Mouse (Mus musculus): ENCODE measurements around the gene Ipo4.

The Ipo4 gene

DNA sequence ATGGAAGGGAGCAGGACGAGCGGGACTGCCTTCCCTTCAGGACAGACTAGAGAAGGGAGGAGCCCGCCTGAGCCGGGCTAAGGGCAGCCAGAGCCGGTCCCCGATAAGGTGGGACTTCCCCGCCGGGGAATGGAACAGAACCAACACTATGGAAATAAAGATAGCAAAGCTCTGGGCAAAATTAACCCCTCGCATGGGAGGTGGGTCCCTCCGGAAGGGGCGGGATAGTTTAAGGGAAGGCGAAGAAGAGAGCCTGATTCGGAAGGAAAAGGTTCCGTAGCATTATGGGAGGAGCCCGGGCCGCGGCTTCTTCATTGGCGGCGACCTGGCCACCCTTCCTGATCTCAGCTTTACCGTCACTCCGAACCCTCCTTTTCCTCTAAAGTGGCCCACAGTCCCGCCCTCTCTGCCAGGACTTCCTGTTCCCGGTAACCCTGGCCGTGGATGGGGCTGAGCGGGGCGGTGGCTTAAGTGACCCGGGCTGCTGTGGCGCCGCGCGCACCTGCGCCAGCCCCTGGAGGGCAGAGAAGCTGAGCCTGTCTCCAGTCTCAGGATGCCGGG, 44.3 kb downstream of the Ipo4 start, which contains the start of gene Rnf31:
Gene Rnf31 (plus strand): TSS at position 378 of the 561 bp plus-strand sequence.
- in situ Hi-C loops (cut with MboI, MseI), result no loop called here

DNA sequence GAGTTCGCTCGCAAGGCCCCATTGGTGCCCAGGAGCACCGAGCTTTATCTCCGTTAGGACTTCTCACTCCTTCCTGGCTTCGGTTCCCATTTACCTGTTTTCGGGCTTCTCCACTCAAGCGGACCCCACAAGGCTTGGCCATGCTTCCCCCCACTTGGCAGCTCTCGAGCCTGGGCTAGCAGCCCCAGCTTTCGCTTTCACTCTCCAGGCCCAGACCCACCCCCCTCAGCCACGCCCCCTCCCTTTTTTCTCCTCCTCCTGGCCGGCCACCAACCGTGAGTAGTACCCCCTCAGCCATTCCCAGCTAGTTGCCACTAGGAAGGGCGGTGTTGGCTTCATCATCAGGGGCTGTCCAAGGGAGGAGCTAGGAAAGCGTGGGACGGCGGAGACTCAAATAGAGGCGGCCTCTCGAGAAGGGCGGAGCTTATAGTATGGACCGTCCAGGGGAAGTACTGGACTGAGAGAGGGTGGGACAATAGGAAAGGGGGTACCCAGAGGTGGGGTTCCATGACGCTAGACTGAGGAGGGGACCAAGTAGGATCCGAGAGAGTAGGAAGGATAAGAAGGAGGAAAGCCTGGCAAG, 44.9 kb downstream of the Ipo4 start, which contains the start of gene Psme2:
Gene Psme2 (minus strand): TSS at position 366 of the 583 bp plus-strand sequence.
- in situ Hi-C loops (cut with MboI, MseI), result no loop called here

DNA sequence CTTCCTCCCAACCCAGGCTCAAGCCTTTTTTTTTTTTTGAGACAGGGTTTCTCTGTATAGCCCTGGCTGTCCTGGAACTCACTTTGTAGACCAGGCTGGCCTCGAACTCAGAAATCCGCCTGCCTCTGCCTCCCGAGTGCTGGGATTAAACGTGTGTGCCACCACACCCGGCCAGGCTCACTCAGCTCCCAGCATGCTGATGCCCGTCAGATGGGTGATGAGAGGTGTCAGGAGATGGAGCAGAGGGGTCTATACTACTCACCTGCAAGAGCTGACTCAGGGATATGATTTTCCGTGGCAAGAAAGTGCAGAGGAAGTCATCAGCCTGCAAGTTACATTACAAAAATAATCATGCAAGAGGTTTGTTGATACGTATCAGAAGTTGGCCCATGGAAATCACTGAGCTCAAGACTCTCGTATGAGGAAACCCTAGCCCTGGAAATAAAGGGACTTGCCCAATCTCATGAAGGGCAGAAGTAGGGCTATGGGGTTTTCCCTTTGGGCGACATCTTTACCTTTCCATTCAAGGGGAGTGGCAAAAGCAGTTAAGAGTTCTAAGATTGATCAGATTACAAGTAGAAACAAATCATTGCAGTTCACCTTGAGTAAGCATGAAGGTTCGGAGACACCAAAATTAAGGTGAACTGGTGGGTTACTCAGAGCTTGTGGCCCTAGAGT, 45.8 kb downstream of the Ipo4 start:
- in situ Hi-C loops (cut with MboI, MseI), result no loop called here

DNA sequence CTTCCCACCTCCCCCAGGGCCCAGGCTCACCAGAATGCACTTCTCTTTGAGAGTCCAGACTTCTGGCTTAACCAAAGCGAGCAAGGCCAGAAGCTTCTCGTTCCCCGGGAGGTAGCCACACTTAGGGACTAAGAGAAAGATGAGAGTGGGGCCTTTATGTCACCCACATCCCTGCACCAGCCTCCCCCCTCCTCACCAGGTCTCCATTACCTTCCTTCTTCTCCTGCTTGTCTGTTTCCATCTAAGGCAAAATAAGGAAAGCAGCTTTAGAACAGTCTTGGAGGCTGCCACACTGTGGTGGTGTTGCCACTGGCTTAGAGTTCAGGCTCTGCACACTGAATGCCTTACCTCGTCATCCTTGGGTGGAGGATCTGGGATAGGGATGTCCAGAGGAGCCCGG, 46.5 kb downstream of the Ipo4 start:
- in situ Hi-C loops (cut with MboI, MseI), result no loop called here

DNA sequence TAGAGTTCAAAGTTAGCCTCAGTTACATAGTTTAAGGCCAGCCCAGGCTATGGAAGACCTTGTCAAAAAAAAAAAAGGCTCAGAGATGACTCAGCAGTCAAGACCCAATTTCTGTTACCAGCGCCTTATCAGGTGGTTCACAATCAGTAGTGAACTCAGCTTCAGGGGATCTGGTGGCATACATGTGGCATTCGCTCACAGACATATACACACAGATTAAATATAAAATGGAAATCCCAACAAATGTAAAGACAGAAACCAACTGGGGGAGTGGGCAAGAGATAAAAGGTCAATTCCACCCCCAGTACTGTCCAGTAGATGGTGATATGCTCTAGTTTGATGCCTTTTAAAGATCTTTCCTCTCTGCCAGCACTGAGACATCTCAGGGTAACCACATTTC, 49.6 kb downstream of the Ipo4 start:
- in situ Hi-C loops (cut with MboI, MseI), result no loop called here

DNA sequence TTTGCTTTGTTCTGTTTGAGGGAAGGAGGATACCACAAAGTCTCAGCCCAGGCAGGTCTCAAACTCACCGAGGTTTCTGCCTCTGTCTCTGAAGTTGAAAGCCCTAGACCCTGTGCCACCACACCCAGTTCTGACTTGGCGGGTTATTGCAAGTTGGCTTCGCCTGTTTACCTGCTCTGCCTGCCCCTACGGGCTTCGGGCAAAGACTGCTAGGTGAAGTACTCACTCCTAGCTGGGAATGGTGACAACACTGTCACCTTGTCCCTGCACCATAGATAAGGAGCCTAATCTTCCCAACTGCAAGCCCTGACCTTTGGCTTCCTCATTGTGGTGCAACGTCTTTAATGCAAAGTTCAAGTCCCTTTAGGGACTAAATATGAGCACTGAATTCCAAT, 50.2 kb downstream of the Ipo4 start:
- in situ Hi-C loops (cut with MboI, MseI), result no loop called here

DNA sequence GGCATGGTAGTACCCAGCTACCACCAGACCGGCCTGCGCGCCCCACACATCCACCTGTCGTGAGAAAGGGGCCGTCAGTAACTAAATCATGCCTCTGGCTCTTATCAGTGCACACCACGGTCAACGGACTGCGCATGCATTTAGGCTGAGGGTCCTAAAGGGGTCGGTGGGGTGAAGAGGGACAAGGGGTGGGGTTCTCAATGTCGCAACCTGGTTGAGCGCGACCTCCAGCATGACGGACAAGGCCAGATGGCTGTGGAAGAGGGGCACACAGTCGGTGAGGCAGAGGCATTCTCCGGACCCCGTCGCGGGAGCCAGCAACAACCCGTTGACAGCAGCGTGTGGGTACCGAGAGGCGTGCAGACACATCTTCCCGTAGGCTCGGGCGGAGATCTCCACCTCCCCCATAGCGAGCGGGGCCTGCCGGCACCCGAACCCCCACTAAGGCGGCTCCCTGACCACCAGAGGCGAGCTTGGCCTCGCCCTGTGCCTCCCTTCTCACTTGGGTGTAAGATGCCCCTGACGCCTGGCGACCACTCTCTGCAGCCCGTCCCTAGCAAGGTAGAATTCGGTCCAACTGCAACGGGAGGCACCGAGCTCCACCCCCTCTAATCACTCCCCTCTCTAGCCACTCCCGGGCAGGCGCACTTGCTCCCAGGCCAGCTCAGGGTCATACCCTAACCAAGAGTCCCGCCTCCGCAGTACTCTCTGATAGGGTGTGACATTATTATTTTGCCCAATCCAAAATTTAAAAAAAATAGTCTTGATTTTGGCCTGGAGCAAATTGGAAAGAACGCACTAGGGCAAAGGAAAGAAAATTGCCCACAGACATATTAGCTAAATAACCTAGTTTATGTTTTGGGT, 50.8 kb downstream of the Ipo4 start, which contains the start of gene Emc9:
Gene Emc9 (minus strand): TSS at position 601 of the 864 bp plus-strand sequence.
- in situ Hi-C loops (cut with MboI, MseI), result no loop called here

DNA sequence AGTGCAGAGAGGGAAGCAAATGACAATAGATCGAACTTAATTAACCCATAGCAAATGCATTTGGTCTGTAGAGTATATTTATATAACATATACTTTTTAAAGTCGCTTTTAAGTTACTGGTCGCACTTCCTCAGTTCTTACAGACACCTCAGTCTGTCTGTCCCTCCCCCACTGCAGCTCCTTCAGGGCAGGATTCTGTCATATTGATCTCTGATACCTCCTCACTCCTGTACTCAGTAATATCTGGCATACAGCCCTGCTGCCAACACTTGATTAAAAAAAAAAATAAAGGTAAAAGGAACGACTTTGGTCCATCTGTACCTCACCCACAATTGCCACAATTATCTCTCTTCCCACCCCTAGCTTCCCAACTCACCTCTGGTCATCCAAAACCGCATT, 51.5 kb downstream of the Ipo4 start:
- in situ Hi-C loops (cut with MboI, MseI), result no loop called here

DNA sequence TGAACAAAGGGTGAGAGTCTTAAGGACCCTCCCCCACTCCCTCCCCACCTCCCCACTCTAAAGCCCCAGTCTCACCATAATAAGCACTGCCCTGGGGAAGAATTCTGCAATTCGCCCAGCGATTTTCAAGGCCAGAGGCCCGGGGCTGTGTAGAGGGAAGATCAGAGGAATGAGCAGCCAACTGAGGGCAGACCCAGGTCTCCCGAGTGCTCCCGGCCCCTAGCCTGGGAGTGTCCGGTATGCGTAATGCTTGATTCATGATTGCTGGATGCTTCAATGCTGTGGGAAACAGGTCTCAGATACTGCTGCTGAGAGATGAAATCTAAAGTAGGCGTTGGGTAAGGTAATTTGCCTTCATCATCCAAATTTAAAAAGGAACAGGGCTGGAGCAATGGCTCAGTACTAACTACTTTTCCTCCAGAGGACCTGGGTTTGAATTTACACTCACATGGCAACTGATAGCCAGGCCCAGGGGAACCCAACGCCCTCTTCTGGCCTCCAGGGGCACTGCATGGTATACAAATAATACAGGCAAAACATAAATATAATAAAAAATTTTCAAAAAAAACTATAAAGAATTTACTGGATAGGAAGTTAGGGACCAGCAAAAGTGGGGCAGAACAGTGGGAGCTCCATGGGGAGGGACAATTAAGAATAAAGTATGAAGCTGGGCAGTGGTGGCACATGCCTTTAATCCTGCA, 53.6 kb downstream of the Ipo4 start:
- in situ Hi-C loops (cut with MboI, MseI), result no loop called here

DNA sequence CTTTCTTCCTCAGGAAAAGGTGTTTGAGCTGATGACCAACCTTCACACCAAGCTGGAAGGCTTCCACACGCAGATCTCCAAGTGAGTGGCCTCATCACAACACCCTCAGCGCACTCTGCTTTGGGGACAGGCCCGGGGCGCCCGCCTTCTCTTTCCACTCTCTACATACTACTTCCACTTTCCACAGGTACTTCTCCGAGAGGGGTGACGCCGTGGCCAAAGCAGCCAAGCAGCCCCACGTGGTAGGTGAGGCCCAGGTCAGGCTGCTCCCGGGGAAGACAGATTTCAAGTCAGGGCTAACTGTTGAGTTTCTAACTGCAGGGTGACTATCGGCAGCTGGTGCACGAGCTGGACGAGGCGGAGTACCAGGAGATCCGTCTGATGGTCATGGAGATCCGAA, 55.0 kb downstream of the Ipo4 start:
- in situ Hi-C loops (cut with MboI, MseI), result no loop called here

DNA sequence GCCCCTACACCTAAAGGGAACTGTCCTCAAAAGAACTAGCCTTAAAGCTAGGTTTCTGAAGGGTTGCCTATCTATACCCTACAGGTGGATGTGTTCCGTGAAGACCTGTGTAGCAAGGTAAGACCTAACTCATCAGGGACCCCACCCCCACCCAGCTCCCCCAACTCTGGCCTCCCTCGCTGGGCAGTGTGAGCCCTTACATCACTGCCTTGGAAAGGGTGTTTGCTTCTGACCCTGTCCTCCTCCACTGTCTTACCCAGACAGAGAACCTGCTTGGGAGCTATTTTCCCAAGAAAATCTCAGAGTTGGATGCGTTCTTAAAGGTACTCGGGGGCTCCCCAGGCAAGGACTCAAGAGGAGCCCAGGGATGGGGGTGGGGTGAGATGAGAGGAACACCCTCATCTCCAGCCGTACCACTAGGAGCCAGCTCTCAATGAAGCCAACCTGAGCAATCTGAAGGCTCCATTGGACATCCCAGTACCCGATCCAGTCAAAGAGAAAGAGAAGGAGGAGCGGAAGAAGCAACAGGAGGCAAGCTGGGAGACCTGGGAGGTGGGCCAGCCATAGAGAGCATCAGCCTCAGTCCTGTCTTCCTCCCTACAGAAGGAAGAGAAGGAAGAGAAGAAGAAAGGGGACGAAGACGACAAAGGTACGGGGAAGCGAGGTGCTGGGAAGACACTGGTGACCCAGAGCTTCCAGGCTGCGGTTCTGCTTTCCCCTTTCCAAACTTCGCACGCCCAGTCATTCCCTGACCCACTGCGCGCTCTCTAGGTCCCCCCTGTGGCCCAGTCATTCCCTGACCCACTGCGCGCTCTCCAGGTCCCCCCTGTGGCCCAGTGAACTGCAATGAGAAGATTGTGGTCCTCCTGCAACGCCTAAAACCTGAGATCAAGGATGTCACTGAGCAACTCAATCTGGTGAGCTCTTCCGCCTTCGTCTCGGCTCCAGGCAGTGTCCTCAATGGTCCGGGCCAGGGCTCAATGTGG, 56.0 kb downstream of the Ipo4 start:
- in situ Hi-C loops (cut with MboI, MseI), result no loop called here

DNA sequence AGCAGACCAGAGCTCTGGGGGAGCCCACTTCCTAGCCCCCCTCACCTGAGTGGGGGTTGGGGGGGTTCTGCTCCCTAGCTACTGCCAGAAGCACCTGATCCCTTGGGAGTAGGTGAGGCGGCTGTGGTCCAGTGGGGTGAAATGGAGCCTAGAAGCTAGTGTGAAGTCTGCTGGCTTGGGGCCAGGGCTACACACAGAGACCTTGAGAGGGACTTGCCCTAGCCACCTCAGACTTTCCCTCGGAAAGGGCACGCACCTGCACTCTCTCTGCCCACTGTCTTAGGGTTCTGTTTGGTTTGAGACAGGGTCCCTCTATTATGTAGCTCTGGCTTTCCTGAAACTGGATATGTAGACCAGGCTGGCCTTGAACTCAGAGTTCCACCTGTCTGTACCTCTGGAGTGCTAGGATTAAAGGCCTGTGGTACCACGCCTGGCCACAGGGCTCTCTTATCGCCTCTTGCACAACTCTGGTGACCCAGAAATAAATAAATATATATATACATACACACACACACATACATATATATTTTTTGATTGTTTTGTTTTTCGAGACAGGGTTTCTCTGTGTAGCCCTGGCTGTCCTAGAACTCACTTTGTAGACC, 57.0 kb downstream of the Ipo4 start:
- in situ Hi-C loops (cut with MboI, MseI), result no loop called here

DNA sequence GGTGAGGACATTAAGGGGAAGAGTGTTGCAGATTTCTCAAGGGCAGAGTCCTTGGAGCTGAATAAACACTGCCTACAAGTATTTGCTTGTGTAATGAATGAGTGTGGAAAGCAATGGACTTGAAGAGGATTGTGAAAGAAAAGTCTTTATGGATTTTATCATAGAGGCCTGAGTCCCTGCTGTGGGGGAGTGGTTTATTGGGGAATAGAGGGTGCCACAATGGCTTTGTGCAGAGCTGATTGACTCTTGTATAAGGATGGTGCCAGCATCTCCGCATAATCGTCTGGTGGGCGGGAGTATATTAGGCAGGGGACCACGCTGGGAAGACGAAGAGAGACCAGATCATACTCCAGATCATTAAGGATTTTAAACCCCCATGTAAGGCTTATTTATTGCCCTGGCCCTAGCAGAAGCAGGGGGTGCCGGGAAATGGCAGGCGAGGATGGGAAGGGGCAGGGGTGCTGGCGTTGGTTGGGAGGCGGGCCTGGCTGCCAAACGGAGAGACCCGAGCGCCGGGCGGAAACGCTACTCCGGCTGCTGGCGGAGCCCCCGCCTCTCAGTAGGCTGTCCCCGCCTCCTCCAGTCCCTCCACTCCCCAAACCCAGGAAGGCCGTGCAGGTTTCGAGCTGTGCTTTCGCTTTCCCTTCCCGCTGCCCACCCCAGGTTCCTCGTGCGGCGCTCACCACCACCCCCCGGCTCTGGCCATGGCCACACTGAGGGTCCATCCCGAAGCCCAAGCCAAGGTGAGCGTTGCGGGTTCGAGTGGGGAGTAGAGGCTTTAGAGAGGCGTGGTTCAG, 57.7 kb downstream of the Ipo4 start, which contains the start of gene Psme1:
Gene Psme1 (plus strand): TSS at position 253 of the 797 bp plus-strand sequence.
- in situ Hi-C loops (cut with MboI, MseI), result no loop called here

DNA sequence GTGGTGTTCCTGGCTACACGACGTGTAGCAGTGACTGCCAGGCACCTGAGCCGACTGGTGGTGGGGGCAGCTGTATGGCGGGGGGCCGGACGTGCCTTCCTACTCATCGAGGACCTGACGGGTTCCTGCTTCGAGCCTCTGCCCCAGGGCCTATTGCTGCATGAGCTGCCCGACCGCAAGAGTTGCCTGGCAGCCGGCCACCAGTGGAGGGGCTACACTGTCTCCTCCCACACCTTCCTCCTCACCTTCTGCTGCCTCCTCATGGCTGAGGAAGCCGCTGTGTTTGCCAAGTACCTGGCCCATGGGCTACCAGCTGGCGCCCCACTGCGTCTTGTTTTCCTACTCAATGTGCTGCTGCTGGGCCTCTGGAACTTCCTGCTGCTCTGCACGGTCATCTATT, 59.4 kb downstream of the Ipo4 start:
- in situ Hi-C loops (cut with MboI, MseI), result no loop called here

DNA sequence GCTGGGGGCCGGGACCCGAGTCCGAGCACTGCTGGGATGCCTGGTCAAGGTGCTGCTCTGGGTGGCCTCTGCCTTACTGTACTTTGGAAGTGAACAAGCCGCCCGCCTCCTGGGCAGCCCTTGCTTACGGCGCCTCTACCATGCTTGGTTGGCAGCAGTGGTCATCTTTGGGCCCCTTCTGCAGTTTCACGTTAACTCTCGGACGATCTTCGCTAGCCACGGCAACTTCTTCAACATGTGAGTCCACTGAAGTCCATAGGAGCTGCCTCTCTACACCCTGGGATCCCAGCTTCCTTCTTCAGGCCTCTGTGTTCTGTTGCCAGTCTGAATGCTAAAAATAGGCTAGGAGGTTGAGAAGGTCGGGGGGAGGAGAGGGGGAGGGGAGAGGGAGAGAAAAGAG, 60.0 kb downstream of the Ipo4 start:
- in situ Hi-C loops (cut with MboI, MseI), result no loop called here

Measured in T-helper 2 cell (primary cell).